Mouse (Mus musculus) neutrophil, adult 83 days (primary cell): ENCODE measurements around the gene Ccdc113. TPM values are rescaled to one million over a fixed set of nuclear protein-coding genes. Genes with fewer than 3 reads are reported as not detected.

ENCODE experiments used
- total RNA-seq, 2 experiments: library from RNA; stranded (reverse); gene quantifications; one replicate each; pipeline ENCODE4 v1.2.4; 2023

The Ccdc113 gene
- not detected for total RNA-seq

DNA sequence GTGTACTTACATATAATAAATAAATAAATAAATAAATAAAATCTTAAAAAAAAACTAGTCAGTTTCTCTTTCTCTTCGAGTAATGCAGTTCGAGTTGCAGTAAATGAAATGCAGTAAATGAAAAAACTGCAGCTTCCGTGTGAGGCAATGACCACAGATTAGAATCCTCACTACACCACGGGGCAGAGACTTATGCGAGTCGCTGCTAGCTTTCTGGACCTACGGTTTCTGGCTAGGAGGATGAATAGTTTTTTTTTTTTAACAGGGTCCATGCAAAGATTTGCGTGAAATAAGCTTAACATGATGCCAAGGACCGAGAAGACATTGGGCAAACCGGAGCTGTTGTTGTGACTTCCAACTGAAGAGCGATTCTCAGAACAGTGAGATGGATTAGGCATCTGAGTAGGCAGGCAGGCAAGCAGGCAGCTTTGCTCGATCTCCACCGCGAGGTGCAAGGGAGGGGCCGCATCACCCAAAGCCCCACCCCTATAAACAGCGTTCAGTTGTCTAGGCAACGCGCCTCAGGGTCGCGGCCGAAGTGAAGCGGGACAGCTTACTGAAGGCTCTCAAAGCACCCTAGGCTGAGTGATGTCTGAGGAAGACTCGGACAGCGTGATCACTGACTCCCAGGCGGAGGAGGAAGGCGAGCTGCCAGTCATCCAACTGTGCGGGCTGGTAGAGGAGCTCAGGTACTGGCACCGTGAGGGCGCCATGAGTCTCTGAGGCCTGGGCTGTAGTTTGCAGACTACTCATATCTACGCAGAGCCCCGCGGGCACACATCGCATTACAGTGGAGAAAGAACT, at the start of gene Ccdc113:
TSS of gene Ccdc113 (plus strand) at position 502 of the 804 bp plus-strand sequence.

DNA sequence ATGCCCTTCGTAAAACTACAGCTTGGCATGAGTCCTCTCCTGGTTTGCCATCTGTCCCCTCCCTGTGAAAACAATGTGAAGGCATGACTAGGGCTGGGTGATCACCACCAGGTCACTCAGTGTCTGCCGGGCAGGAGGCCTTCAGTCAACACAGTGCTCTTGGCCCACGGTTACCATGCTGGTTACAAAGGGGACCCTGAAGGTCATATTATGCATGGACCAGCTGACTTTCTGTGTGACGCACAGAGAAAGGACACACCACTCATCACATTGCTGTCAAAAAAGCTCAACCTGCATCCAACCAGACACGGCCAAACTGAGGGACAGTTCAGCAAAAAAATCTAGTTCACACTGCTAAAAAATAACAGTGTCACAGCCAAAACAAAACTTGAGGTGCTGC, 43.9 kb upstream of the Ccdc113 start, which contains the start of gene Csnk2a2:
TSS of gene Csnk2a2 (minus strand) at position 34 of the 400 bp plus-strand sequence.

DNA sequence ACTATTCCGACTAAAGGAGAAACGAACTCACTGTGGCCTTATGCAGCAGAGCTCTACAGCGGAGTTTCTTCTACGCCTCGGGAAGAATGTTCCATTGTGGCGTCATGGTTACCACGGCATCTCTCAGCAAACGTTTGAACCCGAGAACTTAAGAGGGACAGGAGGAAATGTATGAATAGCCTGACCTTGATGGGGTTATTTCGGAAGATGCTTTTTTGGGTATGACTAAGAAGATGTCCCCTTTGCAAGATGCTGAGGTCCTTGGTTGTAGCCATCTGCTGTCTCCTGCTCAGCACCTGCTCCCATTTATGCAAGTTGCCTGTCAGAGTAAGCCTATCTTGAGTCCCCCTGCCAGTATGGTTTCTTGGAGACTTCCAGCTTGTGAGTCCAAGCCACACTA, 42.4 kb downstream of the Ccdc113 start, which contains the start of gene Prss54:
TSS of gene Prss54 (minus strand) at position 101 of the 400 bp plus-strand sequence.

Other genes starting within 250 kb of the Ccdc113 start
- gene Cngb1, start 227.5 kb upstream of the Ccdc113 start, total RNA-seq = under 1 TPM; 0.42 to 0.48 TPM
- not detected for gene Tepp, start 223.5 kb upstream of the Ccdc113 start, total RNA-seq
- gene Zfp319, start 202.1 kb upstream of the Ccdc113 start, total RNA-seq = 10 to 100 TPM; 10.8 to 12.3 TPM
- gene Usb1, start 201.8 kb upstream of the Ccdc113 start, total RNA-seq = 10 to 100 TPM; 30.7 to 36.1 TPM
- gene Mmp15, start 181.8 kb upstream of the Ccdc113 start, total RNA-seq = under 1 TPM in 1 of 2 experiments, not detected in 1; 0.13 TPM
- gene Cfap20, start 99.2 kb upstream of the Ccdc113 start, total RNA-seq = 10 to 100 TPM; 30.1 to 33.3 TPM
- gene Csnk2a2, start 44.0 kb upstream of the Ccdc113 start, total RNA-seq = 10 to 100 TPM; 42.3 to 43.5 TPM
- not detected for gene Prss54, start 42.3 kb downstream of the Ccdc113 start, total RNA-seq
- gene Gins3, start 99.4 kb downstream of the Ccdc113 start, total RNA-seq = 1 to 10 TPM; 6.4 to 6.5 TPM
- under 1 TPM in 1 of 2 experiments, not detected in 1; 0.61 TPM for gene Ndrg4, start 142.9 kb downstream of the Ccdc113 start, total RNA-seq
- gene Setd6, start 181.8 kb downstream of the Ccdc113 start, total RNA-seq = 1 to 10 TPM; 7.0 to 8.3 TPM